Mouse (Mus musculus) left cerebral cortex, adult 8-10 months (tissue): Measurements from ENCODE around the gene Rrn3. TPM values are rescaled to one million over a fixed set of nuclear protein-coding genes. Genes with fewer than 3 reads are reported as not detected.
A peak's percentile ranks its signal among the peaks of the same experiment; 100 is the strongest.
"Not testable (repeated sequence)": the region's sequence is repeated elsewhere in the genome, so short reads cannot be mapped to it uniquely, and the experiment has no call there.

Experiments used
- DNase-seq, 2 experiments: peaks; one replicate each; pipeline ENCODE4 v3.0.0; 2022; ENCODE audit warnings: low spot score in 2 of 2
- total RNA-seq, 4 experiments: library from RNA; stranded (reverse); gene quantifications; 2 replicates each; pipeline ENCODE4 v1.2.4; 2022

Gene Rrn3
- total RNA-seq = 10 to 100 TPM; 47.7 to 52.9 (median 50.2) TPM

DNA sequence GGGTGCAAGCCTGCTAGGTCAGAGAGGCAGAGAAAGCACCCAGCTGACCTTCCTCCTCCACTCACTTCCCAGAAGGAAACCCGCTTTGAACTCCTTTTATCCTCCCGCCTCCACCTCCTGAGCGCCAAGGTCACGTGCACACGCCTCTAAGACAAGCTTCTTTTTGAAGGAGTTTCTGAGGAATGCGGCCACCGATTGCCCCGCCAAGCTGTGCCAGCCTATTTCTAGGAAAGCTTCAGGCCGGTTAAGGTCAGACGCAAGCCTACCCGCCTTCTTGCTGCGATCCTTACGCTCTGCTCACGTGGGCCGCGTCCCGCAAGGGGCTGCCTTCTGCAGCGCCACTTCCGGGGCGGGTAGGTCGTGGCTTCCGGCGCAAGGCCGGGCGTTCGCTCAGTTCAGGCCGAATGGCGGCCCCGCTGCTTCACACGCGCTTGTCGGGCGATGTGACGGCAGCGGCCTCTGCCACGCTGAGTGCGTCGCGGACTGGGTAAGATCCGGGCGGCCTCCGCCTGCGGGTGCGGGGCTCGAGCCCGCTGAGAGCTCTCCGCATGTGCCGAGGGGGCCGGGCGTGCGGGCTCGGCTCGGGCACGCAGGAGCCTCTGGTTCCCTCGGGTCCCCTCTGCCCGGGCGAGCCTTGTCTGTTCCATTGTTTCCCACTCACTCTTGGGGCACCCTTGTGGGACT, at the start of gene Rrn3:
TSS of gene Rrn3 (plus strand) at position 356 of the 684 bp plus-strand sequence.
- peak; percentile 78 to 89 for DNase-seq

DNA sequence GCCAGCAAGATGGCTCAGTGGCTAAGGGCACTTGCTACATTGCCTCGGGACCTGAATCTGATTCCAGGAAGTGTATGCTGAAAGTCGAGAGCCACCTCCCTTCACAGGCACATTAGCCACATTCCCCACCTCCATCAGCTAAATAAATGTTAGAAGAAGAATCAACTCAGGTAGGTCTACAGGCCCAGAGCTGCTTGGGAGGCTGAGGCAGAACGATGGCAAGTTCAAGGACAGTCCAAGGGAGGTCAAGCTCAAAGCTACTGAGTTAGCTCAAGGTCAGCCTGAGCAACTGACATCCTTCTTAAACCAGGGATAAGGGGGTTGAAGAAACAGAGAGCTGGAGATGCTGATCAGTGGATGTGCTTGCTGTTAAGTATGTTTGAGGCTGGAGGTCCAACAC, 47.7 kb upstream of the Rrn3 start:
- DNase-seq = no peak

GRCm38 (mm10) chr16:13733518-13734137, 46.9 kb upstream of the Rrn3 start:
- peak; percentile 38 to 71 for DNase-seq

DNA sequence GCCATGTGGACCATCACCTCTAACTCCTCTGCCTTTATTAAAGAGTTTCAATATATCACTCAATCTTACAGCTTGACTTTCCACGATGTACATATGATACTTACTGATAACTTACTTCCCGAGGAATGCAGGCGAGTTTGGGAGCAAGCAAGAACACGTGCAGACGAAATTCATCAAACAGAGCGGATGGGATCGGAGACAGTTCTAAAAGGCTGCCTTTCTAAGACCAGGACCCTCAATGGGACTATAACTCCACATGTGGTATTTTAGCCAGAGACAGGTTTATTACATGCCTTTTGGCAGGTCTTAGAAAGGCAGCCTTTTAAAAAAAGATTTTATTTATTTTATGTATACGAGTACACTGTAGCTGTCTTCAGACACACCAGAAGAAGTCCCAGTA, 44.5 kb upstream of the Rrn3 start:
- no peak for DNase-seq

GRCm38 (mm10) chr16:13739044-13739443, 41.5 kb upstream of the Rrn3 start:
- not testable (repeated sequence) for DNase-seq

DNA sequence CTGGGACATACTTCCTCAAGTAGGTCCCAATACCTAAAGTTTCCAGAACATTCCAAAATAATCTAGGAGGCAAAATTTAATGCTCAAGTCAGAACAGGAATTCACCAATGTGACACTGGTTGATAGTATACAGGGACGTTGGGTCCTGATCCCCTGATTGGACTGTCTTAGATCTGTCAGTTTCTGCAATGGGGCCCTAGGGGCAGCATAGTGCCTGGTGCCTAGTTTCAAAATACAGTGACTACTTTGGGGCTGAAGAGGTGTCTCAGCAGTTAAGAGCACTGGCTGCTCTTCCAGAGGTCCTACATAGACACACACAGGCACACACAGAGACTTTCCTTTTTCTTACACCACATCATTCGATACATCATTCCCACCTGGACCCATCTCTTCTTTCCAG, 39.7 kb upstream of the Rrn3 start:
- no peak for DNase-seq

DNA sequence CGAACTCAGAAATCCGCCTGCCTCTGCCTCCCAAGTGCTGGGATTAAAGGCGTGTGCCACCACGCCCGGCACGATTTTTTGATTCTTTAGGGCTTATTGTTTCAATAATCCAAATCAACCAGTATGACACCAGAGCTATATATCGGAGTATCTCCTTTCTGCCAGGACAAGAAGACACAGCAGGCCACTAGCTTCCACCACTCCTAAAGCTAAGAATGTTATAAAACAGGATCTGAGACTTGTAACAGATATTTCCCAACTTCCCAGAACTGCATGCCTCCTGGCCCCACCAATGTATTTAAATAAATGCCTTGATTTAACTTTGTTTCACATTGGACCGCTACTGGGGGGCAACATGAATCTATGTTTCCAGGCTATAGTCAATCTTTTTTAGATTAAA, 32.8 kb upstream of the Rrn3 start:
- no peak for DNase-seq

DNA sequence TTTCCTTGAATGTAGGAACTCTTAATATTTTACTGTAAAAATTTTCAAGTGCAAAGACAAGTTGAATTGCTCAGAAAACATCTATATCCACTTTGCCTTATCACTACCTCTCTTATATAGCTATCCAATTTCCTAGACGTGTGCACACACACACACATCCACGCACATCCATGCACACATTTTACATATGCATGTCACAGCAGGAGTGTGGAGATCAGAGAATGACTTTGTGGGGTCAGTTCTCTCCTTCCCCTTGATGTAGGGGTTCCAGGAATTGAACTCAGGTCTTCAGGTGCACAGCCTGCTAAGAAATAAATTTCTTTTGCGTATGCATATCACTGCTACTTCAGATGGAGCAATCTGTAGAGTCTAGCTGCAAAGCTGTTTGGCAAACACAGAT, 32.4 kb upstream of the Rrn3 start:
- DNase-seq = no peak

DNA sequence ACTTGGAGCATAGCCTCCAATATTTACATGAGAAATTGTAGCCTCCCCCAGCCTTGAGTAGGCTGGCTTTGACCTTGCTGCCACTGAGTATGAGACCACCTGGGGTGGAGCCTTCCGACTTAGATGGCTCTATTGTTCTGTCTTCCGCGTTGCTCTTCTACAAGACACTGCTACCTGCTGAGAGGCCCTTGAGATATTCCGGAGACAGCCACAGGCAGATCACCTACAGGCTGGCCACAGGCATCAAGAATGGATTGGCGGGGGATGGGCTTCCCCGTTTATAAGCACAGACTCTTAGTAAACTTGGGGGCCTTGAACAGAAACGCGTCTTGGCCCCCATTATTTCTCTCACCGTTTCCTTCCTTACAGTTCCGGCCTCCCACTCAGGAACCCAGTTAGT, 31.7 kb upstream of the Rrn3 start:
- DNase-seq = not testable (repeated sequence)

DNA sequence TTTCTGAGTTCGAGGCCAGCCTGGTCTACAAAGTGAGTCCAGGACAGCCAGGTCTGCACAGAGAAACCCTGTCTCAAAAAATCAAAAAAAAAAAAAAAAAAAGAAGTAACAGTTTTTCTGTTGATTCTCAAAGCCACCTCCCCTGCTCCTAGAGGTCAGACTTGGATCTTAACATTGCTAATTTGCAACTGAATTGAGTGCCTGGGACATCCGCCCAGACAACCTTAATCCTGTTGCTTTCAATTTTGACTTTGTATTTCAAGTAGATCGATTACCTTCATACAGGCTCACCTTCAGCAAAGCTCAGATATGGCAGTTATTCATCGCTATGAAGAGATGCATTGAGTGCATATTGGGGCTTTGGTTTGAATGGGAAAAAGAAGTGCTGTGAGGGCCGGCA, 31.2 kb upstream of the Rrn3 start:
- no peak for DNase-seq

GRCm38 (mm10) chr16:13749981-13750380, 30.5 kb upstream of the Rrn3 start:
- no peak for DNase-seq

DNA sequence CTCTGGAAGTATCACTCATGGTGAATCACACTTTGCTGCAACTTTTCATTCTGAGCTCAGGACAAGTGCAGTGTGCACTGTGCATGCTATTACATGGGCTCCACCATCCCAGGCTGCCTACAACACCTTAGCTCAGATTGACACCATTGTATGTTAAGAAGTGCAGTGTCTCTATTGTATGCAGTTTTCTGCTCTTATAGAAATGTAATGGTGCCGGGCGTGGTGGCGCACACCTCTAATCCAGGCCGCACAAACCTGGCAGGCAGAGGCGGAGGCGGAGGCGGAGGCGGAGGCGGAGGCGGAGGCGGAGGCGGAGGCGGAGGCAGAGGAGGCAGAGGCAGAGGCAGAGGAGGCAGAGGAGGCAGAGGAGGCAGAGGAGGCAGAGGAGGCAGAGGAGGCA, 29.9 kb upstream of the Rrn3 start:
- DNase-seq = no peak

DNA sequence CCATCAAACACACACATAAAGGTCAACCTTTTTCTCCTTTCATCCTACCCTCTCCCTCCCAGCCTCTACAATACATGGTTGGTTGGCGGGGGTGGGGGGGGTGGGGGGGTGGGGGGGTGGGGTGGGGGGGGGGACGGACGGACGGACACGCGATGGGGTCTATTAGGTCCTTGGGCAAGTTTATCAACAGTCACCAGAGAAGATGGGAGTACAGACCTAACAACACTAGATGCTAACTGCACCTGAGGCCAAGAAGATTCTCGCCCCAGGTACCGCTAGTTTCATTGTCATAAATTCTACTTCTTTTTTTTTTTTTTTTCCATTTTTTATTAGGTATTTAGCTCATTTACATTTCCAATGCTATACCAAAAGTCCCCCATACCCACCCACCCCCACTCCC, 26.5 kb upstream of the Rrn3 start:
- no peak for DNase-seq

DNA sequence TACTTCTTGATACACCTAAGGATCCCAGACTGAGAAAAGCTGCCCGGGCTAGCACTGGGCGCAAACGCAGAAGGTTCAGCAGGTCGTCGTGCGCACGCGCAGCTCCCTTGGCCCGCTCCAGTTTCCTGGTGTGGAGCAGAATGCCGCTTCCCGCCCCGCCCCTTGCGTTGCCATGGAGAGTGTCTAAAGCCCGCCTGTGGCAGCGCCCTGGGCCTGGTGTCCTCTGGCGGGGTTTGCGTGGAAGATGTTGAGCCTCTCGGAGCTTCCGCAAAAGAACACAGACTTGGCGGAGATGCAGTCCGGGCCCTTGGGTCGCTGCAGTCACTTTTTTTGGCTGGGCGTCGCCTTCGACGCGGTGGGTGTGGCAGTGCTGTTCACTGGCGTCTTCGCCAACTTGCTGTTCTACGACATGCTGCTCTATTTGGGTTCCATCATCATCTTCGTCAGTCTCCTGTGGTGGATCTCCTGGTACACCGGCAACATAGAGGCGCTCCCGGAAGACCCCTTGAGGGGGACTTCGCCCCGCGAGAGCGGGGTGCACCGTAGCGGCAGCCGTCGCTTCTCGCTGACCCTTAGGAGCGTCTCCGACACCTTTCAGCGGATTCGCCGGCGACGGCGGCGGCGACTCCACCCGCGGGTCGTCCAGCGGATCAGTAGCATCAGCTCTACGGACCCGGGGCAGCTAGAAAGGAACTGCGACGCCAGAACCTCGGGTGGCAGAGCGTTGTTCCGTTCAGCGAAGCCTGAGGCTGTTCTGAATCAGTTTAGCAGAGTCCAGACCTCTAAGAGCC, 25.9 kb upstream of the Rrn3 start:
- DNase-seq = peak; percentile 86 to 89

DNA sequence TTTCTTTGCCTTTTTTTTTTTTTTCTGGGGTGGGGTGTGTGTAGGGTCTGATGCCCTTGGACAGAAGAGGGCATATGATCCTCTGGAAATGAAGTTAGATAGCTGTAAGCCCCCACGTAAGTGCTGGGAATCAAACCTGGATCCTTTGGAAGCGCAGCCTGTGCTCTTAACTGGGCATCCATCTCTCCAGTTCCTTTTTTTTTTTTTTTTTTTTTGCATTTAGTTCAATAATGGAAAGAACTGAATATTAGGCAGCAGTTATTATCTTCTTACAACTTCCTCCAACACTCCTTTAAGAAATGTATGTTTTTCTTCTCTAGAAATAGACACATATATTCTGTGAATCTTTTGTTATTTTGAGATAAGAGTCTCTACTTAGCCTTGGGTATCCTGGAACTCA, 22.7 kb upstream of the Rrn3 start:
- no peak for DNase-seq

DNA sequence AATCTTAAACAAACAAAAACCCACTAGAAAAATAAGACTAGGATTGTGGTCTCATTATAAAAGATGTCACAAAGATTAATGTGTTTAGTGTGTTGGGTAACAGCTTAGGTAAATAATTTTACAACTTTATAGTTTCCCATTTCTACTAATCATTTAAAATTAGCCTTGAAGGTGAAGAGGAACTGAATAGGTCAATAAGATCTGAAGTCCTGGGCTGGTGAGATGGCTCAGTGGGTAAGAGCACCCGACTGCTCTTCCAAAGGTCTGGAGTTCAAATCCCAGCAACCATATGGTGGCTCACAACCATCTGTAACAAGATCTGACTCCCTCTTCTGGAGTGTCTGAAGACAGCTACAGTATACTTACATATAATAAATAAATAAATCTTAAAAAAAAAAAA, 17.7 kb upstream of the Rrn3 start:
- DNase-seq = not testable (repeated sequence)

- DNase-seq = no peak
Measured at GRCm38 (mm10) chr16:13764519-13764918, 16.0 kb upstream of the Rrn3 start.

GRCm38 (mm10) chr16:13766367-13766766, 14.1 kb upstream of the Rrn3 start:
- DNase-seq = no peak

GRCm38 (mm10) chr16:13771603-13772002, 8.9 kb upstream of the Rrn3 start:
- not testable (repeated sequence) for DNase-seq

- not testable (repeated sequence) for DNase-seq
Measured at GRCm38 (mm10) chr16:13772051-13772450, 8.5 kb upstream of the Rrn3 start.

GRCm38 (mm10) chr16:13774011-13774410, 6.5 kb upstream of the Rrn3 start:
- DNase-seq = not testable (repeated sequence)

- not testable (repeated sequence) for DNase-seq
Measured at GRCm38 (mm10) chr16:13774651-13775050, 5.9 kb upstream of the Rrn3 start.
